Mouse (Mus musculus) T-helper 17 cell (primary cell): Measurements from ENCODE around the gene Epx.

ENCODE experiments used
- in situ Hi-C, 2 experiments: fragments of 300-600 bp; cut with MboI, MseI; formaldehyde crosslinking; loops; 1 replicate in 1 of 2; 2 replicates in 1 of 2; pipeline ENCODE4 v1.15.1; 2025; ENCODE audit warnings: high pct_unique_total_duplicates in 2 of 2

Epx gene

GRCm38 (mm10) chr11:87840676-87841075 is 34.7 kb downstream of the Epx start:
- in situ Hi-C loops = no loop called here

GRCm38 (mm10) chr11:87828239-87828900 is 47.0 kb downstream of the Epx start, which contains the start of gene Lpo:
Lpo (minus strand) TSS chr11:87828289.
- in situ Hi-C loops = no loop called here

GRCm38 (mm10) chr11:87821502-87821901 is 53.8 kb downstream of the Epx start:
- in situ Hi-C loops = no loop called here

DNA sequence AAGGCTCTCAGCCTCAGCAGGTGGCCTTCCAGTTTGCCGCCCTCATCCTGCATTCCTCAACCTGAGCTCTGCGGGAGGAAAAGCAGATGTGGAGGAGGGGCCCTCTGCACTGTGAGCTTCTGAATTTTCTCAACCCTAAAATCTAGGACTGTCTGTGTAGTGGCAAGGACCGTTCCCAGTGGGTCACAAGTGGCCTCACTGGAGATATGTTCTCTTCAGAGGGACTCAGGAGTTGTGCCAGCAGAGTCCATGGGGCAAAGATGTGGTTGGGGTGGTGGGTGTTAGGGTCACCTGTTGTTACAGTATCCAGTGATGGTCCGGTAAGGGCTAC is 57.9 kb downstream of the Epx start:
- in situ Hi-C loops = no loop called here

DNA sequence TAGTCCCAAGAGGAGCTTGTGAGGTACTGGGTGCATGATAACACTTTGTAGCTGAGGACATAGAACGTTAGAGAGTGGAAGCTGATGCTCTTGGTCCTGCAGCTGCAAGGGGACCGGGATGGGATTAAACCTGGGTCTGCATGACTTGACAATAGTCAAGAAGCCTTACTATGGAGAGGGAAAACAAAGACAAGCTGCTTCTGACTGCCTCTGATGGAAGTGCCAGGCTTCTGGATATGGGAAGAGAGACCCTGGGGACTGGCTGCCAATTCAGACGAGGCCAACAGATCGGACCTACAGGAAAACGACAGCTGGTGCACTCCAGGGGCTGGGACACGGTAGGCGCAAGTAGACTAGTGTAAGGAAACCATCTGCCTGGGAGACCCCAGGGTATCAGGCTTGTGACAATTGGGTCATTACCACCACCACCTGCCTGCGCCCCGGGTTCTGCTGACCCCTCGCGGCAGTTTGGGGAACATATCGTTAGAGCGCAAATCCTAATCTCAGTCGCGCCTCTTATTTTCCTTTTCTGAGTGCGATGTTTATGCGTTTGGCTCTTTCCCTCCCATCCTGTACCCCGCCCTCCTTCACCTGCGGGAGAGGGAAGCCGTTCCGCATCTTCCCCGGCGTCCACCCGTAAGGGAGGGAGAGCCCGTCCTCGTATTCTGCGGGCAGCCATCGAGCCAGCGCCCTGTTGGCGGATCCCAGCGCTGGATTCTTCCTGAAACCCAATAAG is 58.5 kb downstream of the Epx start:
- in situ Hi-C loops = no loop called here

DNA sequence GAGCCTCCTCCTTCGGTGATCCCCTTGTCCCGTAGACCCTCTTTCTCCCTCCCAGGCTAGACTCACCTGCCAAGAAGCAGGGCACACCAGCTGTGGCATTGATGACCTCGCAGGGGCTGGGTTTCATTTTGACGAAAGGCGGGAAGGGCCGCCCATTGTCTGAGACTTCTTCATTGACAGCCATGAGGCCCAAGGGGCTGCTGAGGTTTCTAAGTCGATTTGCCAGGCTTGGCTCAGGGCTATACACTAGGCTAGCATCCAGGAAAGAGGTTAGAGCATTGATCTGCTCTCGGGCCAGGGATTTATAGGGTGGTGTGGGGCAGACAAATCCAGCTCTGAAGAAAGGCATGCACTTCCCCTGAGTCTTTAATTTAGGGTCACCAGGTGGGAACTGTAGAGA is 60.5 kb downstream of the Epx start:
- in situ Hi-C loops = no loop called here
